Mouse (Mus musculus): Measurements from ENCODE around the gene Rev3l.
"Not testable (repeated sequence)": the region's sequence is repeated elsewhere in the genome, so short reads cannot be mapped to it uniquely, and the experiment has no call there.

The Rev3l gene

DNA sequence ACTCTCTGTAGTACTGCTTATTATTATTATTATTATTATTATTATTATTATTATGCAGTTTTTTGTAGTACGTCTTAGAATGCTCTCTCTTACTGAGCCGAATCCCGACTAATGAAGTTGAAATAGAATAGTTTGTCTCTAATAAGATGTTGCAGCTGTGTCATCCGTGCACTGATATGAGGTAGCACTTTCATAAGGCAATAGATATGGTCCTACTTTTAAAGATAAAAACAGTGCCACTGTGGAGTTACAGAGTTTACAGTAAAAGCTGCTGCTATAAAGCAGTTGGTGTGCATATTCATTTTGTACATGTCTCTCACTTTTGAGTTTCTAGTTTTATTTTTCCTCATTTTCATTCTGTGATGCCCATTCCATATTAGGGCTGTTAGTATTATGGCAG lies 46.4 kb downstream of the Rev3l start:
- no peak for DNase-seq (ENCODE audit: low read depth, low spot score)

DNA sequence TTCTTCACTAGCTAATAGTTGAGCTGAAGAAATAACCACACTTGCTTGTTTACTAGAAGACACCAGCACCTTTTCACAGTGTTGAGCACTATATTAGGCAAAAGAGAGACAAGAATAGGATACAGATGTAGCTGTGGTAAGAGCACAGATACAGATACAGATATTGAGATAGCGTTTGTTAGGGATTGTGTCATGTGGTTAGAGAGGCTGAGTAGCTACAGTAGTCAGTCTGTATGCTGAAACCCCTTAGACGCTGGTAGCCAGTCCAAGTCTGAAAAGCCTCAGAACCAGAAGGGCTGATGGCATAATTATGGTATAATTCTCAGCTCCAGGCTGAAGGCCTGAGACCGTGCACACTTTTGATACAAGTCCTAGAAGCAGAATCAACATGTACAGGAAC lies 53.3 kb downstream of the Rev3l start:
- DNase-seq (ENCODE audit: low read depth, low spot score), result no peak

DNA sequence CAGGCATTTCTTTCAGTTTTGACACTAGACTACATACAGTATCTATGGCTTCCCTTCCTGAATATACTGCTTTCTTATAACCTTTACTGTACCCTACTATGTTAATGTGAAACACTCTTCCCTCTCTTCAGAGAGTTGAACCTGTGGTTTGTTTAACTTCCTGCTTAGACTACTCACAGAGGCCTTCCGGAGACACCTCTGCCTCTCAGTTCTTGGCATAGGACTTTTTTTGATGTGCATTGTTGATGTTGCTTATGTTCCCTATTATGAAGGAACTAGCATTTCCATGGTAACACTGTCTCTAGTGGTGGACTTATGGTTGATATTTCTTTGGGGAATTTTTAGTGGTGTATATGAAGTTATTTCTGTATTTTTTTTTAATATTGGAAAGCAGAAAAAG lies 61.4 kb downstream of the Rev3l start:
- DNase-seq (ENCODE audit: low read depth, low spot score), result no peak

- DNase-seq (ENCODE audit: low read depth, low spot score), result peak; percentile 4
These were observed 79.6 kb downstream of the Rev3l start for GRCm38 (mm10) chr10:39811507-39811906.

DNA sequence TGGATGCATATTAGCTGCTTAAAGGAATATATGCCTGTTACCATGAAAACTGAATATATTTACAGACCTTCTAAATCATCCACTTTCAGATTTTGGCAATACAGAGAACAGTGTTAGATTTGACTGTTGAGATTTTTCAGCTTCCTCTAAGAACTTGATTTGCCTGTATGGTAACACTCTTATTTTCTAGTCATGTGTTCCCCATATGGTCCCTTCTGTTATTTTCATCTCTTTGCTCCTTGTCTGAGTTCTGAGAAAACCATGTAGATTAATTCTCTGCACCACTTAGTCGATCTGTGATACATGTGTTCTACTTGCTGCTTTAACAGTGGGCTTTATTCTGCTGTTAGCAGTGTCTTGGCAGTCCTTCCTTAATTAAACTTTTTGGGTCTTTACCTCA lies 110.7 kb downstream of the Rev3l start:
- no peak for DNase-seq (ENCODE audit: low read depth, low spot score)

- no peak for DNase-seq (ENCODE audit: low read depth, low spot score)
These were observed 133.6 kb downstream of the Rev3l start for GRCm38 (mm10) chr10:39865509-39865908.

- no peak for DNase-seq (ENCODE audit: low read depth, low spot score)
These were observed 156.7 kb downstream of the Rev3l start for GRCm38 (mm10) chr10:39888621-39889020.

GRCm38 (mm10) chr10:39893702-39894697 lies 162.1 kb downstream of the Rev3l start:
- no peak for DNase-seq (ENCODE audit: low read depth, low spot score)

- DNase-seq (ENCODE audit: low read depth, low spot score), result no peak
These were observed 164.6 kb downstream of the Rev3l start for GRCm38 (mm10) chr10:39896503-39896902.

- DNase-seq (ENCODE audit: low read depth, low spot score), result peak; percentile 86
These were observed 167.0 kb downstream of the Rev3l start, which contains the start of gene Mfsd4b4 for GRCm38 (mm10) chr10:39898874-39899371. TSS of gene Mfsd4b4 (minus strand) at chr10:39899238.

DNA sequence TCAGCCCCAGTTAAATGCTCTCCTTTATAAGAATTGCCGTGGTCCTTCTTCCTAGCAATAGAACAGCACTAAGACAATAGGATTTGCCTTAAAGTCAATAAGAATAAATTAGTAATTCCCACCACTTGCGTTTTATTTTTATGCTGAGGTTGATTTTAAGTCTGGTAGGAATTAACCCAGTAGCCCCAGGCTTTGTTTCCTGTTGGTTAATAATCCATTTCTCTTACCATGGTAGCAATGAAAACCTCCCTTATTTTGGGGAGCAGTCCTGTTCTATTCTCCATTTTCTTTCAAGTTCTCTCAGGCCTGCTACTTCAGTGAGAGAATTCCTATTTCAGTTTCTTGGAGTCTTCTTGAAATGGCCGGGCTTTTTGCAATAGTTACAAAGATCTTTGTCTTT lies 172.3 kb downstream of the Rev3l start:
- no peak for DNase-seq (ENCODE audit: low read depth, low spot score)

- DNase-seq (ENCODE audit: low read depth, low spot score), result no peak
These were observed 175.1 kb downstream of the Rev3l start for GRCm38 (mm10) chr10:39906799-39907658.

- no peak for DNase-seq (ENCODE audit: low read depth, low spot score)
These were observed 177.0 kb downstream of the Rev3l start for GRCm38 (mm10) chr10:39908768-39909441.

- DNase-seq (ENCODE audit: low read depth, low spot score), result no peak
These were observed 180.7 kb downstream of the Rev3l start for GRCm38 (mm10) chr10:39912616-39913015.

DNA sequence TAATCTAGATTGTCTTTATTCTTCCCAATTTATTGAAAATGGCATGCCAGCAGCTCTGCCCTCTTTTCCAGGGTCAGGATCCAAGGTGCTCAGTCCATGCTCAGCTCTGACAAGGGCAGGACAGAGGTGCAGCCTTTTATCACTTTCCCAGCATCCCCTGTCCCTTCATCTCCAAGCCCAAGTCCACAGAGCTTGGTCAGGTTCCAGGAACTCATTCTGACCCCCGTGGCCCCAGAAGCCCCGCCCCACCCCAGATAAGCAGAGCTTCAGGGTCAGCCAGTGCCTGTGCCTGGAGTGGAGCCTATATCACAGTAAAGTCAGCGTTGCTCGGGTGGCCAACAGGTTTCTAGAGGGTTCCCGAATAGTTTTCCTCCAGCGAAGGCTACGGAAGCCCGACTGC lies 192.6 kb downstream of the Rev3l start:
- not testable (repeated sequence) for DNase-seq (ENCODE audit: low read depth, low spot score)
